ENCODE assay signal across 23 mouse cellular contexts in the genomic region with DNA sequence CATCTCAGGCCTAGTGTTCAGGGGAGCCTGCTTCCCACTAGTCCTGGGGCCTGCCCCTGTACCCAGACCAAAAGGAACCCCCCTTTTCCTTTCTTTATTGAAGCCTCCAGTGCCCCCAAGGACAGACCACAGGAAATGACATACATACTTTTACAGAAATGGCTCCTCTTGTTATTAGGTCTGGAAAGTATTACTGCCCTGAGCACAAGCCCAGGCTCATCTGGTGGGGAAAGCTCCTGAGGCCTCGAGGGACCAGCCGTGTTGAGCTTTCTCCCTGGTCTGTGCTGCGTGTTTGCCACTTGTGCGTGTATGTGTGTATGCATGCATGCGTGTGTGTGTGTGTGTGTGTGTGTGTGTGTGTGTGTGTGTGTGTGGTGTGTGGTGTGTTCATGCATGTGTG. TPM values are rescaled to one million over a fixed set of nuclear protein-coding genes. Genes with fewer than 3 reads are reported as not detected.
A peak's percentile ranks its signal among the peaks of the same experiment; 100 is the strongest.
DNase-seq lines count a peak whose midpoint lies in the region; ATAC-seq lines count a peak whose summit lies in the region.
"Had no signal": no experiment of that assay in that cellular context is flagged by ENCODE, and none has a peak within 500 bp of the region (broad histone marks: within the 10 kb centered on the region; RNA-seq: fewer than 3 reads in every experiment).

No protein-coding gene starts in this region.

- peaks cover 38% of the 10 kb centered on the region for H3K36me3 ChIP-seq in embryonic facial prominence, embryonic 12.5 days
- H3K36me3 ChIP-seq in limb, embryonic 13.5 days = peaks cover 63% of the 10 kb centered on the region
- H3K36me3 ChIP-seq: forebrain, embryonic 15.5 days; G1E had no signal

- H3K27me3 ChIP-seq in embryonic facial prominence, embryonic 12.5 days = no peaks in the 10 kb centered on the region
- no peaks in the 10 kb centered on the region for H3K27me3 ChIP-seq in limb, embryonic 13.5 days
- H3K27me3 ChIP-seq: forebrain, embryonic 15.5 days; hindbrain, embryonic 13.5 days had no signal

- H3K9ac ChIP-seq in embryonic facial prominence, embryonic 12.5 days = no peak overlapping the region
- no peak overlapping the region for H3K9ac ChIP-seq in limb, embryonic 13.5 days
- H3K9ac ChIP-seq: forebrain, embryonic 15.5 days; hindbrain, embryonic 13.5 days had no signal

- no peak overlapping the region for H3K4me3 ChIP-seq in embryonic facial prominence, embryonic 12.5 days
- no peak overlapping the region for H3K4me3 ChIP-seq in limb, embryonic 13.5 days
- H3K4me3 ChIP-seq: erythroblast, embryonic 14.5 days; forebrain, embryonic 15.5 days; gastrocnemius, adult 2 months; hindbrain, embryonic 13.5 days had no signal

- DNase-seq in embryo, embryonic 11 days = peak; percentile 31
- DNase-seq in embryo, embryonic 10.5 days (ENCODE audit: low spot score) = no peak
- DNase-seq in forelimb bud, embryonic 11.5 days (ENCODE audit: low read depth, low spot score) = peak; percentile 45
- no peak for DNase-seq in cerebellum, postnatal 25 days
- DNase-seq in kidney, postnatal 25 days = no peak
- no peak for DNase-seq in right cerebral cortex, adult 18-20 months
- DNase-seq: adrenal gland, adult 8-10 months; adrenal gland, postnatal 36 days; B cell, adult 2 months; cerebellum, adult 2 months; cerebellum, postnatal 10 days; gastrocnemius, adult 2 months; gastrocnemius, postnatal 36 days; heart, adult 11 months; heart, postnatal 14 days had no signal

- H3K4me2 ChIP-seq in embryonic facial prominence, embryonic 12.5 days (replicated peaks) = no peak overlapping the region
- H3K4me2 ChIP-seq in limb, embryonic 13.5 days (replicated peaks) = no peak overlapping the region
- H3K4me2 ChIP-seq: forebrain, embryonic 15.5 days; hindbrain, embryonic 13.5 days had no signal

- H3K4me1 ChIP-seq in embryonic facial prominence, embryonic 12.5 days = 0 out of 2 replicates have a peak, but pooled peaks cover 4% of the 10 kb centered on the region
- H3K4me1 ChIP-seq in limb, embryonic 13.5 days = peaks cover 26% of the 10 kb centered on the region
- H3K4me1 ChIP-seq: forebrain, embryonic 15.5 days; hindbrain, embryonic 13.5 days had no signal

- H3K9me3 ChIP-seq in embryonic facial prominence, embryonic 12.5 days = no peaks in the 10 kb centered on the region
- peaks cover 8% of the 10 kb centered on the region; the same call in 1 of the 2 replicates for H3K9me3 ChIP-seq in limb, embryonic 13.5 days
- H3K9me3 ChIP-seq: hindbrain, embryonic 13.5 days had no signal

- 54% methylated on average over 5 of the region's 5 CpGs for WGBS in embryonic facial prominence, embryonic 12.5 days
- 33% methylated on average over 5 of the region's 5 CpGs for WGBS in limb, embryonic 13.5 days

- ATAC-seq in embryonic facial prominence, embryonic 12.5 days (ENCODE audit: insufficient number of reproducible peaks, insufficient read depth, low FRiP score, low TSS enrichment) = no peak
- ATAC-seq in limb, embryonic 13.5 days (ENCODE audit: low FRiP score, low read depth) = peak; percentile 74
- ATAC-seq: CD4-positive, CD25-positive, alpha-beta regulatory T cell, adult 4 months; forebrain, embryonic 15.5 days; hindbrain, postnatal 0 days had no signal

- peak overlapping the region; percentile 77 for H3K27ac ChIP-seq in embryonic facial prominence, embryonic 12.5 days
- H3K27ac ChIP-seq in limb, embryonic 13.5 days = peak overlapping the region; percentile 79; the same call in 1 of the 2 replicates
- H3K27ac ChIP-seq: forebrain, embryonic 15.5 days; gastrocnemius, adult 2 months; hindbrain, embryonic 13.5 days; hindbrain, postnatal 0 days had no signal

RNA-seq across cellular contexts. Expression of a gene that starts 40.7 kb away (rescaled TPM):
- 6.0 TPM in 2 replicates for polyA plus RNA-seq in embryonic facial prominence, embryonic 12.5 days (2016; fragmentation: Nextera tagmentation; extraction: Ambion mirVana)
- polyA plus RNA-seq in limb, embryonic 13.5 days (2015; fragmentation: Nextera tagmentation; extraction: Ambion mirVana) = 4.5 and 4.6 TPM in 2 replicates
- polyA plus RNA-seq: G1E had no signal

Comparison
In these comparisons a context has a peak if more than half of its experiments do, and no peak if none do; other contexts are left out.
1. DNase-seq: peak in embryo, embryonic 11 days (single experiment) and forelimb bud, embryonic 11.5 days (single experiment); none in embryo, embryonic 10.5 days (single experiment), cerebellum, postnatal 25 days (0 of 2), kidney, postnatal 25 days (0 of 2) and right cerebral cortex, adult 18-20 months (single experiment).